Mouse (Mus musculus): ENCODE measurements around the gene Olfr554. TPM values are rescaled to one million over a fixed set of nuclear protein-coding genes. Genes with fewer than 3 reads are reported as not detected.
A peak's percentile ranks its signal among the peaks of the same experiment; 100 is the strongest.

The Olfr554 gene
- polyA plus RNA-seq, 1 experiment from 2014 or later, result not detected

- Histone ChIP-seq H3K4me2 (replicated peaks) (peak within 1 kb of the TSS; percentile 65), H3K4me3 (peak within 1 kb of the TSS; percentile 60), H3K4me1 (0 out of 2 replicates have a peak, but pooled peaks cover 3% of the 10 kb centered on the region), H3K9ac (peak within 1 kb of the TSS; percentile 64), H3K9me3 (no peaks in the 10 kb centered on the region), H3K36me3 (no peaks in the 10 kb centered on the region), H3K27ac (peak within 1 kb of the TSS; percentile 20; the same call in 1 of the 2 replicates), H3K27me3 (replicated peaks) (no peaks in the 10 kb centered on the region)
- ATAC-seq (ENCODE audit: low FRiP score, low read depth), result peak; percentile 100
- under 1% methylated on average over 40 of the region's 40 CpGs for WGBS
These were observed 48.8 kb downstream of the Olfr554 start, which contains the start of gene Trim68 for GRCm38 (mm10) chr7:102686944-102687501. TSS of gene Trim68 (minus strand) at chr7:102687327.

Other genes starting within 250 kb of the Olfr554 start
- 113 and 115 TPM in 2 replicates for gene Rrm1, start 196.7 kb upstream of the Olfr554 start, polyA plus RNA-seq (2016; fragmentation: Nextera tagmentation; extraction: Ambion mirVana)
- 0.45 and 0.46 TPM in 2 replicates for gene Olfr543, start 156.8 kb upstream of the Olfr554 start, polyA plus RNA-seq (2016; fragmentation: Nextera tagmentation; extraction: Ambion mirVana)
- gene Olfr544, start 150.1 kb upstream of the Olfr554 start, polyA plus RNA-seq (2016; fragmentation: Nextera tagmentation; extraction: Ambion mirVana), result 0.05 and 0.15 TPM in 2 replicates
- 0.10 and 0.13 TPM in 2 replicates for gene Olfr545, start 138.9 kb upstream of the Olfr554 start, polyA plus RNA-seq (2016; fragmentation: Nextera tagmentation; extraction: Ambion mirVana)
- gene Olfr547, start 103.7 kb upstream of the Olfr554 start, polyA plus RNA-seq (2016; fragmentation: Nextera tagmentation; extraction: Ambion mirVana), result not detected in 2 replicates
- gene Olfr548-ps1, start 97.5 kb upstream of the Olfr554 start, polyA plus RNA-seq (2016; fragmentation: Nextera tagmentation; extraction: Ambion mirVana), result not detected in 2 replicates
- not detected in 2 replicates for gene Olfr549, start 88.6 kb upstream of the Olfr554 start, polyA plus RNA-seq (2016; fragmentation: Nextera tagmentation; extraction: Ambion mirVana)
- 0.20 TPM in 1 of 2 replicates, not detected in the other for gene Trim21, start 72.9 kb upstream of the Olfr554 start, polyA plus RNA-seq (2016; fragmentation: Nextera tagmentation; extraction: Ambion mirVana)
- not detected in 2 replicates for gene Olfr550, start 67.0 kb upstream of the Olfr554 start, polyA plus RNA-seq (2016; fragmentation: Nextera tagmentation; extraction: Ambion mirVana)
- not detected in 2 replicates for gene Olfr551, start 46.5 kb upstream of the Olfr554 start, polyA plus RNA-seq (2016; fragmentation: Nextera tagmentation; extraction: Ambion mirVana)
- not detected in 2 replicates for gene Olfr552, start 40.7 kb upstream of the Olfr554 start, polyA plus RNA-seq (2016; fragmentation: Nextera tagmentation; extraction: Ambion mirVana)
- gene Olfr553, start 20.2 kb upstream of the Olfr554 start, polyA plus RNA-seq (2016; fragmentation: Nextera tagmentation; extraction: Ambion mirVana), result not detected in 2 replicates
- not detected in 2 replicates for gene Olfr555, start 20.4 kb downstream of the Olfr554 start, polyA plus RNA-seq (2016; fragmentation: Nextera tagmentation; extraction: Ambion mirVana)
- gene Olfr556, start 26.5 kb downstream of the Olfr554 start, polyA plus RNA-seq (2016; fragmentation: Nextera tagmentation; extraction: Ambion mirVana), result not detected in 2 replicates
- gene Trim68, start 48.9 kb downstream of the Olfr554 start, polyA plus RNA-seq (2016; fragmentation: Nextera tagmentation; extraction: Ambion mirVana), result 10.8 and 12.4 TPM in 2 replicates
- not detected in 2 replicates for gene Olfr557, start 57.5 kb downstream of the Olfr554 start, polyA plus RNA-seq (2016; fragmentation: Nextera tagmentation; extraction: Ambion mirVana)
- gene Olfr558, start 63.8 kb downstream of the Olfr554 start, polyA plus RNA-seq (2016; fragmentation: Nextera tagmentation; extraction: Ambion mirVana), result 1.3 and 1.8 TPM in 2 replicates
- gene Olfr33, start 80.6 kb downstream of the Olfr554 start, polyA plus RNA-seq (2016; fragmentation: Nextera tagmentation; extraction: Ambion mirVana), result 0.08 TPM in 1 of 2 replicates, not detected in the other
- 0.20 TPM in 1 of 2 replicates, not detected in the other for gene Olfr559, start 89.1 kb downstream of the Olfr554 start, polyA plus RNA-seq (2016; fragmentation: Nextera tagmentation; extraction: Ambion mirVana)
- not detected in 2 replicates for gene Olfr560, start 120.9 kb downstream of the Olfr554 start, polyA plus RNA-seq (2016; fragmentation: Nextera tagmentation; extraction: Ambion mirVana)
- gene Olfr78, start 121.0 kb downstream of the Olfr554 start, polyA plus RNA-seq (2016; fragmentation: Nextera tagmentation; extraction: Ambion mirVana), result 0.19 and 0.48 TPM in 2 replicates
- 0.13 and 0.18 TPM in 2 replicates for gene Olfr561, start 132.8 kb downstream of the Olfr554 start, polyA plus RNA-seq (2016; fragmentation: Nextera tagmentation; extraction: Ambion mirVana)
- not detected in 2 replicates for gene Olfr564, start 165.0 kb downstream of the Olfr554 start, polyA plus RNA-seq (2016; fragmentation: Nextera tagmentation; extraction: Ambion mirVana)
- not detected in 2 replicates for gene Olfr566, start 220.3 kb downstream of the Olfr554 start, polyA plus RNA-seq (2016; fragmentation: Nextera tagmentation; extraction: Ambion mirVana)
- gene Olfr568, start 238.7 kb downstream of the Olfr554 start, polyA plus RNA-seq (2016; fragmentation: Nextera tagmentation; extraction: Ambion mirVana), result not detected in 2 replicates